Mouse (Mus musculus) ovary, postnatal 36 days (tissue): Measurements from ENCODE around the gene Bud13.

ENCODE experiments used
- DNase-seq: peaks from one replicate; pipeline ENCODE4 v3.0.0; 2022; ENCODE audit warnings: low spot score, mixed read lengths

Bud13 gene

DNA sequence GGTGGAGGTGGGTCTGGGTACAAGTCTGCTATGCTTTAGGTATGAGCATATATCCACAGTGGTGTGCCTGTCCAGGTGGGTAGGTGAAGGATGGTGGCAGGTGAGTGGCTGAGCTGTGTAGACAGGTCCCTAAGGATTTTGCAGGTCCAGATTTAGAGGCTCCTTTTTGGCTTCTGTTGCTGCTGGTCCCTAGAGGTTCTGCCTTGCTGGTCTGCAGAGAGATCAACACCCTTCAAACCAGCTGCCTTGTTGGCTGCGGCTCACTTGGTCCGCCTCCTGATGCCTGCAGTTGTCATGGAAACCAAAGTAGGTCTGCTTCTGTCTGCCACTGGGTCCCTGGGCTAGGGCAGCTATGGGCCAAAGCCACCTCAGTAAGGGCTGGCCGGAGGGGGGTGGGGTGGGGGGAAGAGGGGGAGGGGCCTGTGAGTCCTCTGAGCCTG is 55.1 kb downstream of the Bud13 start:
- no peak for DNase-seq

DNA sequence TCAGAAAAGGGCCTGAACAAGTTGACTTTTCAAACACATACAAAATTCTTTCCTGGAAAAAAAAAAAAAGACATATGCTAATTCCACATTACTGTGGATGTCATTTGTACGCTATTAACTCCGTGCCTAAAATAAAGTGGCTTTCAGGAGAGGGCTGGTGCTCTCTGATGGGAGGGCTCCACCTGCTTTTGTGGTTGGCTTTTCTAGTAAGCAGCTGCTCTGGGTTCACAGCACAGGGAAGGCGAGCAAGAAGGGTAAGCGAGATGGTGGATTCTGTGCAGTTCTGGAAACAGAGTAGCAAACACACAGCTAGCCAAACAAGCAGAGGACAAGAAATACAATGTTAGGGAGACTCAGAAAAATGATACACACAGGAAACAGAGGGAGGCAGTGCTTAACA is 55.6 kb downstream of the Bud13 start:
- no peak for DNase-seq

DNA sequence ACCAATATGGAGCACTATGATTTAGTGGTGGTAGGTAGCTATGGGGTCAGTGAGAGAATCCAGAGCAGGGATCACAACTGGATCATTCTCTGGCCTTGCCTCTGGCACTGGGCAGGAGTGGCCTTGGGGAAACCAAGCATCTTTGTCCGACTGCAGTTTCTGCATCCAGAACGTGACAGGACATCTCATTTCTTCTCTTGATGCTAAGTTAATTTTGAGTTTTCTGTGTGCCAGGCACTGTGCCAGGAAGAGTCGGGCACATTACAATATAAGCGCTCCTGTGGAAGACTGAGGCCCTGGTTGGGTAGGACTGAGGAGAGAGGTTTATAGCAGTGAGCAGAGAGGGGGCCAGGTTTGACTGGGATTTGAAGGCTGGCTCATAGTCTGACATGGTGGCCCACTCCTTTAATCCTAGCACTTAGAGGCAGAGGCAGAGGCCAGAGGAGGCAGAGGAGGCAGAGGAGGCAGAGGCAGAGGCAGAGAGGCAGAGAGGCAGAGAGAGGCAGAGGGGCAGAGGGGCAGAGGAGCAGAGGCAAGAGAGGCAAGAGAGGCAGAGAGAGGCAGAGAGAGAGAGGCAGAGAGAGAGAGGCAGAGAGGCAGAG is 56.3 kb downstream of the Bud13 start:
- no peak for DNase-seq

DNA sequence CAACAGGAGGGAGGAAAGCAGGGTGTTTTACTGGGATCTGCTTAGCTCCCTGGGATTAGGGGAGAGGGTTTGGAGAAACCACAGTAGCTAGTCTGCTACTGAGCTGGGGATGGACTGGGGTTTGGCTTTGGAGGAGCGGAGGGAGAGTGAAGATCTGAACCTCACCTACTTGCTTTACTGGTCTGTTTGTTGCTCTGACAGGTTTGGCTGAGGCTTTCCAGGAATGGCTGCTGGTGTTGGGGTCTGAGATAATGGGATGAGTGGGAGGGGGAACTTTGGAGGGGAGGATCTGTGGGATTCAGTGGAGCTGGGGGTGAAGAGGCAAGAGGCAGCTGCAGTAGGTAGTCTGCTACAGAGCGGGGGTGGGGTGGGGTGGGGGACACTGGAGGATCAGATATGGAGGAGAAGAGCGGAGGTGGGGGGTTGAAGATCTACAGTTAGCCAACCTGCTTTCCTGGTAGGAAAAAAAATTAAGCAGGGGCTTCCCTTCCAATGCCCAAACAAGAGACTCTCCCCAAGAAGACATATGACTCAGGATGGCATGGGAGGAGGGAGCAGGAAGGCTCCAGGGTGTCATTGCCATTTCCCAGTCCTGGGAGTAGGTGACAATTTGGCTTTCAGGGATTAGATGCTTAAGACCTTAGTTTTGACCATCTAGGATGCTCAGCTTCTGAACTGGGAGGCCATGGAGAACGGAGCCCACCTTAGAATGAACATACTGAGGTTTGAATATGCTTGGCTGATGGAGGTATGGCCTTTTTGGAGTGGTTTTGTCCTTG is 63.3 kb downstream of the Bud13 start:
- no peak for DNase-seq
